Mouse (Mus musculus) adrenal gland, postnatal 25 days (tissue): ENCODE results near the gene Nrap. TPM values are rescaled to one million over a fixed set of nuclear protein-coding genes. Genes with fewer than 3 reads are reported as not detected.

Experiments used
- DNase-seq: peaks from one replicate; pipeline ENCODE4 v3.0.0; 2021; ENCODE audit warnings: mixed read lengths
- total RNA-seq: library from RNA; stranded (reverse); gene quantifications from 2 replicates; pipeline ENCODE4 v1.2.3, GENCODE M21; 2021

Gene Nrap
- total RNA-seq, 1 experiment from 2014 or later: 0.09 TPM

- no peak for DNase-seq
Observed at GRCm38 (mm10) chr19:56297264-56297663, 92.6 kb downstream of the Nrap start.

GRCm38 (mm10) chr19:56296668-56297067 lies 93.2 kb downstream of the Nrap start:
- DNase-seq: no peak

GRCm38 (mm10) chr19:56294654-56295399 lies 95.0 kb downstream of the Nrap start:
- peak; percentile 70 for DNase-seq

GRCm38 (mm10) chr19:56292335-56292734 lies 97.5 kb downstream of the Nrap start:
- no peak for DNase-seq

- DNase-seq: no peak
Observed at GRCm38 (mm10) chr19:56291898-56292297, 97.9 kb downstream of the Nrap start.

GRCm38 (mm10) chr19:56289642-56290041 lies 100.2 kb downstream of the Nrap start:
- DNase-seq: no peak

GRCm38 (mm10) chr19:56288436-56288835 lies 101.4 kb downstream of the Nrap start:
- no peak for DNase-seq

- DNase-seq: no peak
Observed at GRCm38 (mm10) chr19:56287580-56288367, 102.1 kb downstream of the Nrap start.

GRCm38 (mm10) chr19:56286866-56287265 lies 103.0 kb downstream of the Nrap start, which contains the start of gene Habp2:
Gene Habp2 (plus strand): TSS chr19:56287137.
- no peak for DNase-seq

- DNase-seq: no peak
Observed at GRCm38 (mm10) chr19:56285222-56285621, 104.6 kb downstream of the Nrap start.

- DNase-seq: no peak
Observed at GRCm38 (mm10) chr19:56278366-56278765, 111.5 kb downstream of the Nrap start.

GRCm38 (mm10) chr19:56277951-56278350 lies 111.9 kb downstream of the Nrap start:
- no peak for DNase-seq

- no peak for DNase-seq
Observed at GRCm38 (mm10) chr19:56277140-56277804, 112.6 kb downstream of the Nrap start.

- DNase-seq: no peak
Observed at GRCm38 (mm10) chr19:56272081-56272480, 117.8 kb downstream of the Nrap start.

Other genes with a start within 250 kb of the Nrap start
- 0.86 TPM in 1 of 2 replicates, not detected in the other for gene Habp2, start 102.9 kb downstream of the Nrap start, total RNA-seq
- 13.7 and 14.8 TPM in 2 replicates for gene Casp7, start 7.1 kb upstream of the Nrap start, total RNA-seq
- 0.12 TPM in 1 of 2 replicates, not detected in the other for gene Plekhs1, start 71.6 kb upstream of the Nrap start, total RNA-seq
- 15.0 and 16.2 TPM in 2 replicates for gene Dclre1a, start 158.2 kb upstream of the Nrap start, total RNA-seq
- gene Nhlrc2, start 158.2 kb upstream of the Nrap start, total RNA-seq: 21.1 and 21.7 TPM in 2 replicates